Mouse (Mus musculus): ENCODE measurements around the gene Ano4. TPM values are rescaled to one million over a fixed set of nuclear protein-coding genes. Genes with fewer than 3 reads are reported as not detected.

The Ano4 gene
- polyA plus RNA-seq, 1 experiment from 2014 or later = 6.5 TPM

DNA sequence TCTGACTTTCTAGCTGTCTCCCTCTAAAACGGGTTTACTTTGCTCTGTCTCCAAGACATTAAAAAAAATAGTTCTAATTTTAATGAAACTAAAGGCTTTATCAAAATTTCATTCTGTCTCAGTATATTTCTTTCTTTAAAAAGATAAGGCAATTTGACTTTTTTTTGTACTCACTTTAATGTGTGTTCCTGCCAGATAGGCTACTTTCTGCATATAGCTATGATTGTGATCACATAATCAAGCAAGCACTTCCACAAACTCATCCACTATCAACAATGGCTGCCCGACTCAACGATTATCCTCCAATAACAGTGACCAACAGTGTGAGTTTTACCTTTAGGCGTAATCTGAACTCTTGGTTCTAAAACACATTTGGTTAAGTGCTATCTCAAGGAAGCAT lies 55.3 kb downstream of the Ano4 start:
- no peak overlapping the region for H3K9ac ChIP-seq
- no peaks in the 10 kb centered on the region for H3K4me1 ChIP-seq (replicated peaks)
- no peaks in the 10 kb centered on the region for H3K27me3 ChIP-seq (replicated peaks)
- ATAC-seq (ENCODE audit: insufficient number of reproducible peaks, low FRiP score) = no peak
- H3K36me3 ChIP-seq = no peaks in the 10 kb centered on the region
- no peak overlapping the region for H3K27ac ChIP-seq (ENCODE audit: poor library complexity, severe bottlenecking)
- H3K9me3 ChIP-seq (replicated peaks) = no peaks in the 10 kb centered on the region
- WGBS = 82% methylated on average over 4 of the region's 4 CpGs
- no peak overlapping the region for H3K4me2 ChIP-seq
- no peak overlapping the region for H3K4me3 ChIP-seq

DNA sequence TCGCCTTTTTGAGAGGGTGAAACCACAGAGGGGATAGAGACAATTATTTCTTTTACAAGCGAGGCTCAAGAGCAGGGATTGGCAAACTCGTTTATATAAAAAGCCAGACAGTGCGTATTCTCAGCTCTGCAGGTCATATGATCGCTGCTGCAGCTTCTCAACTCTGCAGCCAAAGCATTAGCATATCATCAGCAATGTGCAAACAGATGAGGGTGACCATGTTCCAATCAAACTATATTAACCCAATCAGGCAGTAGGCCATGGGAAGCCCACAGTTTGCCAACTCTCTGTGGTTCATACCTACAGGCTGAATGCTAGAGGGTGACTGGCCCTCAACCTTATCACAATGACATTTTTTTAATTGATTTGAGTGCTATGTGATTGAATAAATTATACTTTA lies 64.2 kb downstream of the Ano4 start:
- no peak overlapping the region for H3K4me3 ChIP-seq
- ATAC-seq (ENCODE audit: insufficient number of reproducible peaks, low FRiP score) = no peak
- H3K9ac ChIP-seq = no peak overlapping the region
- 79% methylated on average over 5 of the region's 5 CpGs for WGBS
- H3K9me3 ChIP-seq (replicated peaks) = no peaks in the 10 kb centered on the region
- H3K4me2 ChIP-seq = no peak overlapping the region
- H3K36me3 ChIP-seq = no peaks in the 10 kb centered on the region
- no peaks in the 10 kb centered on the region for H3K27me3 ChIP-seq (replicated peaks)
- no peaks in the 10 kb centered on the region for H3K4me1 ChIP-seq (replicated peaks)
- no peak overlapping the region for H3K27ac ChIP-seq (ENCODE audit: poor library complexity, severe bottlenecking)

DNA sequence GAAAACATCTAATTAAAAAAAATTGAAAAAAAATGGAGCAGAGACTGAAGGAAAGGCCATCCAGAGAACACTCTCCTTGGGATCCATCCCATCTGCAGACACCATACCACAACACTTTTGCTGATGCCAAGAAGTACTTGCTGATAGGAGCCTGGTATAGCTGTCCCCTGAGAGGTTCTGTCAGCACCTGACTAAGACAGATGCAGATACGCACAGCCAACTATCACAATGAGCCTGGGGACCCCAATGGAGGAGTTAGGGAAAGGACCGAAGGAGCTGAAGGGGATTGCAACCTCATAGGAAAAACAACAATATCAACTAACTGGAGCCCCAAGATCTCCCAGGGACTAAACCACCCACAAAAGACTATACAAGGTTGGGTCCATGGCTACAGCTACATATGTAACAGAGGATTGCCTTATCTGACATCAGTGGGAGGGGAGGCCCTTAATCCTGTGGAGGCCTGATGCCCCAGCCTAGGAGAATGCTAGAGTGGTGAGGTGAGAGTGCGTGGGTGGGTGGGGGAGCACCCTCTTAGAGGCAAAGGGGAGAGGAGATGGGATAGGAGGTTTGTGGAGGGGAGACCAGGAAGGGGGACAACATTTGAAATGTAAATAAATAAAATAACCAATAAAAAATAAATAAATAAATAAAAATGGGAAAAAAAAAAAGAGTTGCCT lies 71.4 kb downstream of the Ano4 start:
- no peaks in the 10 kb centered on the region for H3K36me3 ChIP-seq
- no peak overlapping the region for H3K4me3 ChIP-seq
- H3K9ac ChIP-seq = no peak overlapping the region
- WGBS = 58% methylated on average over 3 of the region's 3 CpGs
- H3K27ac ChIP-seq (ENCODE audit: poor library complexity, severe bottlenecking) = no peak overlapping the region
- H3K9me3 ChIP-seq (replicated peaks) = no peaks in the 10 kb centered on the region
- H3K27me3 ChIP-seq (replicated peaks) = no peaks in the 10 kb centered on the region
- H3K4me2 ChIP-seq = no peak overlapping the region
- H3K4me1 ChIP-seq (replicated peaks) = peaks cover 5% of the 10 kb centered on the region; the same call in 1 of the 2 replicates
- no peak for ATAC-seq (ENCODE audit: insufficient number of reproducible peaks, low FRiP score)

DNA sequence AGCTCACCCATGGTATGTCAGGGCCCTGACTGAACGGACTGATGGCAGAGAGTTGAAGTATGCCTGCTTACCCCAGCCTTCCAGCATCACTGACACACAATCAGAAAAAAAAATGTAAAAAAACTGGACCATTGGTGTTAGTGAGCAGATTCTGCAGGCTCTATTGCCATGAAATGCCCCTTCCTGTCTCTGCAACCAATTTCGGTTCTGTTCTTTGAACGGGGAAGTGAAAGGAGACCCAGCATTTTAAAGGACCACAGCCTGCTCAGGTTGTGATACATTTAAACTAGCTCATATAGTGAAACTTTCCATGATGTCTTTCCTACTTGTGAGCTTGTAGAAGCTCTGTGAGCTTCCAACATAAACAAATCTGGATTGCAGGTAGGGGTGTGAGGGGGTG lies 77.2 kb downstream of the Ano4 start:
- 78% methylated on average over 3 of the region's 3 CpGs for WGBS
- H3K36me3 ChIP-seq = no peaks in the 10 kb centered on the region
- no peaks in the 10 kb centered on the region for H3K9me3 ChIP-seq (replicated peaks)
- no peak overlapping the region for H3K4me2 ChIP-seq
- H3K9ac ChIP-seq = no peak overlapping the region
- H3K27me3 ChIP-seq (replicated peaks) = no peaks in the 10 kb centered on the region
- H3K4me3 ChIP-seq = no peak overlapping the region
- H3K4me1 ChIP-seq (replicated peaks) = no peaks in the 10 kb centered on the region
- no peak for ATAC-seq (ENCODE audit: insufficient number of reproducible peaks, low FRiP score)
- H3K27ac ChIP-seq (ENCODE audit: poor library complexity, severe bottlenecking) = no peak overlapping the region

DNA sequence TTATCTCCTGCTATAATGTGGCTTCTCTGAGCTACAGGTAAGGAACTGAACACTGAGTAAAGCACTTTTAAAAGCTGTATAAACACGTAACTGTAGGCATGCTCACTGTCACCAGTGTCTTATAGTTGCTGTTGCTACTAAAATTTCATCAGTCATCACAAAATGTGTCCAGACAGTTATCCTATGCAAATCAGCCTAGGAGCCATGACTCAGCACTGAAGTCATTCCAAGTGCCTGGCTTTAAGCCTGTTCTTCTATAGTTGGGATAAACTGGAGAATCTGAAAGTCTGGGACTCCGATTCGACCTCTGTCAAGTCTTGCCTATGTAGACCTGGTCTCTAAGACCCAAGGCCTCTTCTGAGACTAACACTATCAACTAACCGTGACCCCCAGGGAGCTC lies 81.2 kb downstream of the Ano4 start:
- Histone ChIP-seq H3K9me3 (replicated peaks) (no peaks in the 10 kb centered on the region), H3K4me1 (replicated peaks) (peaks cover 7% of the 10 kb centered on the region), H3K4me2 (no peak overlapping the region), H3K27me3 (replicated peaks) (no peaks in the 10 kb centered on the region), H3K9ac (no peak overlapping the region), H3K27ac (ENCODE audit: poor library complexity, severe bottlenecking) (no peak overlapping the region), H3K36me3 (no peaks in the 10 kb centered on the region), H3K4me3 (no peak overlapping the region)
- ATAC-seq (ENCODE audit: insufficient number of reproducible peaks, low FRiP score) = no peak
- 75% methylated on average over 4 of the region's 4 CpGs for WGBS

DNA sequence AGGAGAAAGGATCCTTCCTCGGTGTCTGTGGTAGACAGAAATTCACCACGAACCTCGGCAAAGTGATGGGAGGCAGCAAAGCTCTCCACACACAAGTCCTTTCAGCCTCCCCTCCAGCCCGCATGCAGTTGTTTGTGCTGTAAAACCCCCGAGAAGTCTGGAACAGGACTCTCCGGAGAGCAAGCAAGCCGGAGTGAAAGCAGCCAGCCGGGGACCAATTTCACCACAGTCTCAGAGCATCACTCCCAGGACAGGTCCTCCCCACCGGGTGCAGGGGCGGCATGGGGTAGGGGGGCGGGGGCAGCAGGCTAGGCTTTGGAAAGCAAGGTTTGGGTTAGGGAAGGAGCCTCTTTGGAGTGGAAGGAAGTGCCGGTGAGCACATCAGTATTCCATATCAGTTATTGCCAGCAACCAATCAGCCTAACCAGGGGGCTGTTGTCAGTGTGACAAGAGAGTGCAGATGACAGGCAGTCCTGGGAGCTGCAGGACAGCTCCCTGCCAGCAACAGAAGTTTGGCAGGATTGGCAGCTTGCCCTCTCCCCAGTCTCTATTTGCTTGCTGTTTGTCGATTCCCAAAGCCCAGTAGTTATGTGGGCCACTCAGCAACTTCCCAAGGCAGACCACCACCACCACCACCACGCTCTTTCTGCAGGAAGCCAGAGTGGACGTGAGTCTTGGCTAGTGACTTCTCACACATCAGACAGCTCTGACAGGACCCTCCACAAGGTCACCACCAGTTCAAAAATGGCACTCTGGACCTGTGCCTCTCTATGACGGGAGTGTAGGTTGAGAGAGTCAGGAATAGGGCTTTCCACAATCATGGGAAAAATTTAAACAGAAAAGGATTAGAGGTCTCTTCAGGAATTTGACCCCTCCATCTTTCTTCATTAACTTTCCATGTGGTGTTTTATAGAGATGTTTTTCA lies 86.8 kb downstream of the Ano4 start:
- peak overlapping the region; percentile 83 for H3K4me2 ChIP-seq
- H3K4me1 ChIP-seq (replicated peaks) = peaks cover 26% of the 10 kb centered on the region
- H3K9ac ChIP-seq = peak overlapping the region; percentile 61
- 4% methylated on average over 16 of the region's 16 CpGs for WGBS
- no peaks in the 10 kb centered on the region for H3K36me3 ChIP-seq
- no peak for ATAC-seq (ENCODE audit: insufficient number of reproducible peaks, low FRiP score)
- H3K4me3 ChIP-seq = peak overlapping the region; percentile 49
- H3K27me3 ChIP-seq (replicated peaks) = no peaks in the 10 kb centered on the region
- H3K27ac ChIP-seq (ENCODE audit: poor library complexity, severe bottlenecking) = no peak overlapping the region
- no peaks in the 10 kb centered on the region for H3K9me3 ChIP-seq (replicated peaks)

DNA sequence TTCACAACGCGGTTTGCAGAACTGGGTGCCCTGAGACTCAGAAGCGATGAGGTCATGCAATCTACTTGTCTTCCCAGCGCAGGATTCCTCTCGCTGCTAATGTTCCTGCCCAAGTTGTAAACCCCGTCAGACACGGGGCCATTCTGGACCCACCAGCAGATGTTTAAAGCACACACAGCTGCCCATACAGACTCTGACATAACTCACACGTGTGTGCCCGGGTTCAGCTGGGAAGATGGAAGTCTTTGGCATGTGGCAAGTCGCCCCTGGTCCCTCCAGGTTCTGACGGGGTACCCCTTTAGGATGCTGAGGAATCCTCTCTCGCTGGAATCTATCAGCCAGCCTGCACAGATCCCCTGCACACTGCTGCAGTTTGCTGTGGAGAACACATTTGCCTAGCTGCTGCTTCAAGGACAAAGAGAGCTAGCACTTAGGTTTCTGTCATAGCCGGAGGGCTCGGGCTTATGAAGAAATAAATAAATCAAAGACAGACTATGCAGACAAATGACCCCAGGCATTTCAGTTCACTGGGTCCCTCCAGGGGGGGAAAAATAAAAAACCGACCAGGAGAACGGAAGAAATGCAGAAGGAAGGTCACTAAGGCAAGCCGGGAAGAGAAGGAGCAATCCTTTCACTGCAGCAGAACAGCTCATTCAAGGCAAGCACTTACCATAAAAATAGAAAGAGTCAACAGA lies 87.7 kb downstream of the Ano4 start:
- Histone ChIP-seq H3K4me2 (peak overlapping the region; percentile 83), H3K9me3 (replicated peaks) (no peaks in the 10 kb centered on the region), H3K27ac (ENCODE audit: poor library complexity, severe bottlenecking) (no peak overlapping the region), H3K4me1 (replicated peaks) (peaks cover 26% of the 10 kb centered on the region), H3K36me3 (no peaks in the 10 kb centered on the region), H3K9ac (peak overlapping the region; percentile 61), H3K27me3 (replicated peaks) (no peaks in the 10 kb centered on the region), H3K4me3 (peak overlapping the region; percentile 49)
- 8% methylated on average over 17 of the region's 17 CpGs for WGBS
- ATAC-seq (ENCODE audit: insufficient number of reproducible peaks, low FRiP score) = 0 out of 2 replicates have a peak, but pooled peaks have one; percentile 36

DNA sequence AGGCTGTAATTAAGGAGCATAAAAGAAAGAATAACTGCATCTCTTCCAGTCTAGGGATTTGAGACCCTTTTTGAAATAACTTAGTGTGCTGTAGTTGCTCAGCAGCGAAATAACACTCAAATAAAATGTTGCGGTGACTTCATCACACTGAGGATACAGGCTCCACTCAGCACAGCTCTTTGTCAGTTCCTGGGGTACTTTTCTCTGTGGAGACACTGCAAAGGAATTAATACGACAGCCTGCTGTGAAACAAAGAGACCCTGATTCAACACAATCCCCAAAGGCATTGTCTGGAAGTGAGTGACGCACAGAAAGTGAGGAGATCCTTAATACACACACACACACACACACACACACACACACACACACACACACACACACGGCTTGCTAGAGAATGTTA lies 89.8 kb downstream of the Ano4 start:
- Histone ChIP-seq H3K4me2 (no peak overlapping the region), H3K36me3 (no peaks in the 10 kb centered on the region), H3K4me1 (replicated peaks) (peaks cover 26% of the 10 kb centered on the region), H3K4me3 (no peak overlapping the region), H3K27me3 (replicated peaks) (no peaks in the 10 kb centered on the region), H3K27ac (ENCODE audit: poor library complexity, severe bottlenecking) (no peak overlapping the region), H3K9ac (no peak overlapping the region), H3K9me3 (replicated peaks) (no peaks in the 10 kb centered on the region)
- WGBS = 75% methylated on average over 5 of the region's 5 CpGs
- no peak for ATAC-seq (ENCODE audit: insufficient number of reproducible peaks, low FRiP score)

DNA sequence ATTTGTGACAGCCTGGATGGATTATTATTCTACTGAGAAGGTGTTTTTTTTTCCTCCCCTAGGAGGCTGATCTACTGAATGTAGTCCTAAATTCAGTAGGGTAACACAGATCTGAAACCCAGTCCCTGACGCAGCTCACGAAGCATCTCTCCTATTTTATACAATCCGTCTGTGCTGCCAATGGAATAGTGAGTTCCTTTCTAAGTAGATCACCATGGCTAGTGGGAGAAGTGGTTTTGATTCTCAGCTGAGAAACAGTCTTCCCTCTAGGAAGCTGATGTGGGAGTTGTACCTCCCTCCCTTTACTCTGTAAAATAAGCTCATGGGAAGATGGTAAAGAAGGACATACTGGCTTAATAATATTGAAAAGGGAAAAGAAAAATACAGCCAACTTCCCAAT lies 90.8 kb downstream of the Ano4 start:
- peaks cover 23% of the 10 kb centered on the region for H3K4me1 ChIP-seq (replicated peaks)
- H3K9ac ChIP-seq = no peak overlapping the region
- ATAC-seq (ENCODE audit: insufficient number of reproducible peaks, low FRiP score) = no peak
- WGBS = 78% methylated on average over 3 of the region's 3 CpGs
- H3K36me3 ChIP-seq = no peaks in the 10 kb centered on the region
- H3K27me3 ChIP-seq (replicated peaks) = no peaks in the 10 kb centered on the region
- no peak overlapping the region for H3K27ac ChIP-seq (ENCODE audit: poor library complexity, severe bottlenecking)
- H3K4me2 ChIP-seq = no peak overlapping the region
- no peaks in the 10 kb centered on the region for H3K9me3 ChIP-seq (replicated peaks)
- H3K4me3 ChIP-seq = no peak overlapping the region

DNA sequence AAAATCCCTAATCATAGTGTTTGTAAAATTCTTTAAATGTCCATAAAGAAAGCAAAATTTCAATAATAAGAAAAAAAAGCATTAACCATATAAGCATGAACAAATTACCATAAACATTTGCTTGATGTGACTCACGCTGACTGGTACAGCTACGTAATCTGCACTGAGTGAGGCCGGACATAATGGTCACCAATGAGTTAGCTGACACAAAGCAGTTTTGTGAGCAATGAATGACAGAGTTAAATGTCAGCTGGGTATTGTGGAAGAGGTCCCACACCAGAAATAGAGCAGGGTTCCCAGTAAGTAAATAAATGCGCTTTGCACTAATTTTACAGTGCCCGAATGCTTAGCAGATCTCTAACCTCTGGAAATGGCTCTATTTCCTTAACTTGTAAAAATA lies 91.9 kb downstream of the Ano4 start:
- 83% methylated on average over 5 of the region's 5 CpGs for WGBS

DNA sequence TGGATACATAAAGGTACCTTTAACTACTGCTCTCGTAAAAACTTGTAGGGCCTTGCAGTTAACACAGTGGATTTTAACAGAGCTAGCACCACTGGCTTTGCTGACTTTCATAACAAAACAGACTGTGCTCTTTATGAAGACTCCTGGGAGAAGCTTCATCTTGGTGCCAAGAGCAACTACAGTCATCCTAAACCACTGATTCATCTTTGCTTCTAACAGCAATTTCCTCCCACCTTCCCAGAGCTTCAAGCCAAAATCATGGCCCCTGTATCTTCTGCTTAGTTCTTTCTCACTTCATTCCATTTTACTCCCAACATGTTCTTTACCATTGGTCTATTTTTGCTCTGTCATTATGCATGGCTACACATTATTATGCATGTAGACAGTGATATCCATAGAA lies 100.8 kb downstream of the Ano4 start:
- Histone ChIP-seq H3K4me2 (no peak overlapping the region), H3K9me3 (replicated peaks) (no peaks in the 10 kb centered on the region), H3K4me1 (replicated peaks) (no peaks in the 10 kb centered on the region), H3K27me3 (replicated peaks) (no peaks in the 10 kb centered on the region), H3K27ac (ENCODE audit: poor library complexity, severe bottlenecking) (no peak overlapping the region), H3K9ac (no peak overlapping the region), H3K36me3 (no peaks in the 10 kb centered on the region), H3K4me3 (no peak overlapping the region)
- ATAC-seq (ENCODE audit: insufficient number of reproducible peaks, low FRiP score) = no peak
- WGBS = 82% methylated on average over 1 of the region's 1 CpGs

More for the DNA sequence above, 91.9 kb downstream of the Ano4 start:
- no peaks in the 10 kb centered on the region for H3K27me3 ChIP-seq (replicated peaks)
- no peak overlapping the region for H3K27ac ChIP-seq (ENCODE audit: poor library complexity, severe bottlenecking)
- ATAC-seq (ENCODE audit: insufficient number of reproducible peaks, low FRiP score) = no peak
- no peaks in the 10 kb centered on the region for H3K36me3 ChIP-seq
- H3K9me3 ChIP-seq (replicated peaks) = no peaks in the 10 kb centered on the region
- no peak overlapping the region for H3K4me3 ChIP-seq
- H3K4me2 ChIP-seq = no peak overlapping the region
- peaks cover 12% of the 10 kb centered on the region for H3K4me1 ChIP-seq (replicated peaks)
- no peak overlapping the region for H3K9ac ChIP-seq

Measured in heart, embryonic 12.5 days (tissue).